Mouse (Mus musculus) erythroblast, embryonic 14.5 days (primary cell): ENCODE results near the gene Cmip.

Experiments used
- GATA1 ChIP-seq: IDR thresholded peaks from 2 replicates; pipeline ENCODE4 v1.6.1; 2012; ENCODE audit warnings: low read length, inconsistent platforms, mixed read lengths
- TAL1 ChIP-seq: IDR thresholded peaks from 3 replicates; pipeline ENCODE4 v1.6.1; 2012; ENCODE audit warnings: low read length, inconsistent platforms, mixed read lengths

- TF ChIP-seq GATA1 (no peak), TAL1 (no peak)
These were observed 37.9 kb downstream of the Cmip start for GRCm38 (mm10) chr8:117294812-117295211.
